Mouse (Mus musculus) heart, postnatal 0 days (tissue): ENCODE measurements at regions not wholly inside any gene's neighbourhood (a gene's known extent, or its start where the extent isn't known, plus 50 kb on each side); places are given as distances from the start of the nearest gene placed in this dataset.

Experiments used
- CTCF ChIP-seq: IDR thresholded peaks from 2 replicates; pipeline ENCODE4 v1.5.1; 2016; ENCODE audit warnings: antibody characterized with exemption, control low read depth, low read depth
- EP300 ChIP-seq: IDR thresholded peaks from 2 replicates; pipeline ENCODE4 v1.6.1; 2016; ENCODE audit warnings: antibody characterized with exemption, low read depth

DNA sequence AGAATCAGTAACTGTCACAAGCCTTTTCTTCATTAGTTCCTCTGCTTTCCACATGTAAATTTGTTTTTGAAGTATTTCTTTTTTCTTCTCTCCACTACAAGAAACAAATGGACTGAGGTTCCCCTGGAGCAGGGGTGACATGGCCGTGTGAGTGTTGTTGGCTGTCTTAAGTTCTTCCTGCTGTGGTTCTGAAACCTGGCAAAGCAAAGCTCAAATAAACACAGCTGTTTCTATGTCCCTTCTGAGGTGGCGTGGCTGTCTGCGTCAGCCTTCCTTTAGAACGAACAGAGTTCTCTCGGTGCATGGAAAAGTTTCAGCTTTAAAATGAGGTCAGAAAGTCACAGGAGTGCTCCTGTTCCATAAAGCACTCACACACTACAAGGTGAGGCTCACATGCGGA is 354.3 kb downstream of the Bmp2 start:
- TF ChIP-seq CTCF (no peak), EP300 (no peak)
